Mouse (Mus musculus): ENCODE data around the gene D630045J12Rik. TPM values are rescaled to one million over a fixed set of nuclear protein-coding genes. Genes with fewer than 3 reads are reported as not detected.

Gene D630045J12Rik
- polyA plus RNA-seq, 1 experiment from 2014 or later, result 3.0 TPM

DNA sequence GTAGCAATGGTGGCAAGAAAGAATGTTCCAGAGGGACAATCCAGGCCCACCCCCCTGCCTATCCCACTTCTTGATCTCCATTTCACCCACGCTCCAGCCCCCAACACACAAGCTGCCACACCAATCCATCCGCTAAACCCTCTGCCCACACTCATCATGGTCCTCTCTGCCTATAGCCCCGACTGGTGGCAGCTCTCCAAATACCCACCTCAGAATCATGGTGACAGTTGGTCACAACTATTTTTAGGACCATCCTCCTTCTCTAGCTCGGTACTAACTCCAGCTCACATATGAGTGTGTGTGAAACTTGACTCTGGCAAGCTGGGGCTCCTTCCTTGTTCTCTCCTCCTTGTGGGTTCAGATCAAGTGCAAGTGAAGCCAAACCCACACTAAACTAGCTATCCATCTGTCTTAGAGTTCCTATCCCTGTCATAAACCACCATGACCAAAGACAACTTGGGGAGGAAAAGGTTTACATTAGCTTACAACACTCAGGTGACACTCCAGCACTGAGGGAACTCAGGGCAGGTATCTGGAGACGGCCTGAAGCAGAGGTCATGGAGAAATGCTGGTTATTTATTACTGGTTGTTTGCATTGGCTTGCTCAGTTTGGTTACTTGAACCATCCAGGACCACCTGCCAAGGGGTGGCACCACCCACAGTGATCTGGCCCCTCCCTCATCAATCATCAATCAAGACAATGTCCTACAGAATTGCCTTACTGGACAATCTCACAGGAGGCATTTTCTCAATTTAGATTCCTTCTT is 9.8 kb upstream of the D630045J12Rik start:
- H3K27me3 ChIP-seq (replicated peaks; ENCODE audit: control insufficient read depth, insufficient read depth, low read length), result no peaks in the 10 kb centered on the region
- 68% methylated on average over 5 of the region's 5 CpGs for WGBS
- ATAC-seq (replicated peaks; ENCODE audit: low FRiP score) (no peak), DNase-seq (ENCODE audit: low spot score) (no peak)
- H3K9me3 ChIP-seq (ENCODE audit: control insufficient read depth, low read length), result no peaks in the 10 kb centered on the region
- H3K9ac ChIP-seq (ENCODE audit: low read depth, low read length), result no peak overlapping the region
- H3K27ac ChIP-seq (ENCODE audit: low read depth, low read length), result no peak overlapping the region
- no peaks in the 10 kb centered on the region for H3K4me1 ChIP-seq (replicated peaks; ENCODE audit: control insufficient read depth, insufficient read depth, low read length)
- H3K36me3 ChIP-seq (ENCODE audit: control insufficient read depth, insufficient read depth, low read length), result no peaks in the 10 kb centered on the region
- H3K4me3 ChIP-seq (ENCODE audit: low read depth, low read length), result no peak overlapping the region
- no peak overlapping the region for H3K4me2 ChIP-seq

DNA sequence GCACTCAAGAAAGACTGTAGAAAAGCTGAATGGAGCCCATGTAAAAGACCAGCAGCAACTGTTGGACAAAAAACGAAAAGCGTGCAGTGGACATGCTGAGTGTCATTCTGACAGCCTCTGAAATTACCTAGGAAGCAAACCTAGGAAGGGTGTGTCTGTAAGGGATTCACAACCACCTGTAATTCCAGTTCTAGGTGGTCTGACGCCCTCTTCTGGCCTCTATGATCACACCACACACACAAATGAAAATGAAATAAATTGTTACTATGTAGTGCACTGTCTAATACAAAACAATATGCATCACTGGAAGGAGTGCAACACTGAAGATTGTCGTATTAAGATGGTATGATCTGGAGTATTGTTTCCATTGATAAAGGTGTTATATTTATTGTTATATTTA is 8.1 kb upstream of the D630045J12Rik start:
- ATAC-seq (replicated peaks; ENCODE audit: low FRiP score), result no peak
- DNase-seq (ENCODE audit: low spot score), result no peak
- no peaks in the 10 kb centered on the region for H3K27me3 ChIP-seq (replicated peaks; ENCODE audit: control insufficient read depth, insufficient read depth, low read length)
- no peaks in the 10 kb centered on the region for H3K36me3 ChIP-seq (ENCODE audit: control insufficient read depth, insufficient read depth, low read length)
- H3K4me3 ChIP-seq (ENCODE audit: low read depth, low read length), result no peak overlapping the region
- no peak overlapping the region for H3K27ac ChIP-seq (ENCODE audit: low read depth, low read length)
- 64% methylated on average over 4 of the region's 4 CpGs for WGBS
- no peaks in the 10 kb centered on the region for H3K9me3 ChIP-seq (ENCODE audit: control insufficient read depth, low read length)
- no peak overlapping the region for H3K9ac ChIP-seq (ENCODE audit: low read depth, low read length)
- H3K4me2 ChIP-seq, result no peak overlapping the region
- no peaks in the 10 kb centered on the region for H3K4me1 ChIP-seq (replicated peaks; ENCODE audit: control insufficient read depth, insufficient read depth, low read length)

- no peak overlapping the region for H3K4me3 ChIP-seq (ENCODE audit: low read depth, low read length)
- no peak overlapping the region for H3K9ac ChIP-seq (ENCODE audit: low read depth, low read length)
- no peak overlapping the region for H3K4me2 ChIP-seq
- no peak overlapping the region for H3K27ac ChIP-seq (ENCODE audit: low read depth, low read length)
- H3K9me3 ChIP-seq (ENCODE audit: control insufficient read depth, low read length), result no peaks in the 10 kb centered on the region
- ATAC-seq (replicated peaks; ENCODE audit: low FRiP score) (no peak), DNase-seq (ENCODE audit: low spot score) (no peak)
- H3K27me3 ChIP-seq (replicated peaks; ENCODE audit: control insufficient read depth, insufficient read depth, low read length), result no peaks in the 10 kb centered on the region
- no peaks in the 10 kb centered on the region for H3K36me3 ChIP-seq (ENCODE audit: control insufficient read depth, insufficient read depth, low read length)
- 89% methylated on average over 8 of the region's 8 CpGs for WGBS
- H3K4me1 ChIP-seq (replicated peaks; ENCODE audit: control insufficient read depth, insufficient read depth, low read length), result no peaks in the 10 kb centered on the region; the same call in 1 of the 2 replicates
Measured at GRCm38 (mm10) chr6:38257506-38257905, 3.7 kb upstream of the D630045J12Rik start.

DNA sequence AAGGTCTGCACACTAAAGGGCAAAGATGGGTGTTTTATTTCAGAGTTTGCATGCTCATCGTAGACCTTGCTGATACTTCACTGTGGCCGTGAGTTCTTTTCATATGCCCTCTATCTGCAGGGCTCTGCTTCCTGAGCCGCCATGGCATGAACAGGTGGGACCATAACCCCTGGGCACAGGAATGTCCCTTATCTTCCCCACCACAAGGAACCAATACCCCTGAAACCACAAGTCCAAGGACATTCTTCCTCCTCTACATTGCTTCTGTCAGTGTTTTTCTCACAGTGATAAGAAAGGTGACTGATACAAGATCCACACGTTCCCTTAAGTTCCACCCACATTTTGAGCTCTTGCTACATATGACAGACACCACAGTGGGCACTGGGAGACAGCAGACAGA is 3.0 kb upstream of the D630045J12Rik start:
- no peak for ATAC-seq (replicated peaks; ENCODE audit: low FRiP score)
- Histone ChIP-seq H3K4me2 (no peak overlapping the region), H3K36me3 (ENCODE audit: control insufficient read depth, insufficient read depth, low read length) (no peaks in the 10 kb centered on the region), H3K9me3 (ENCODE audit: control insufficient read depth, low read length) (no peaks in the 10 kb centered on the region), H3K4me3 (ENCODE audit: low read depth, low read length) (no peak overlapping the region), H3K27me3 (replicated peaks; ENCODE audit: control insufficient read depth, insufficient read depth, low read length) (no peaks in the 10 kb centered on the region), H3K9ac (ENCODE audit: low read depth, low read length) (no peak overlapping the region), H3K4me1 (replicated peaks; ENCODE audit: control insufficient read depth, insufficient read depth, low read length) (no peaks in the 10 kb centered on the region; the same call in 1 of the 2 replicates), H3K27ac (ENCODE audit: low read depth, low read length) (no peak overlapping the region)
- no peak for DNase-seq (ENCODE audit: low spot score)
- WGBS, result 48% methylated on average over 4 of the region's 4 CpGs

DNA sequence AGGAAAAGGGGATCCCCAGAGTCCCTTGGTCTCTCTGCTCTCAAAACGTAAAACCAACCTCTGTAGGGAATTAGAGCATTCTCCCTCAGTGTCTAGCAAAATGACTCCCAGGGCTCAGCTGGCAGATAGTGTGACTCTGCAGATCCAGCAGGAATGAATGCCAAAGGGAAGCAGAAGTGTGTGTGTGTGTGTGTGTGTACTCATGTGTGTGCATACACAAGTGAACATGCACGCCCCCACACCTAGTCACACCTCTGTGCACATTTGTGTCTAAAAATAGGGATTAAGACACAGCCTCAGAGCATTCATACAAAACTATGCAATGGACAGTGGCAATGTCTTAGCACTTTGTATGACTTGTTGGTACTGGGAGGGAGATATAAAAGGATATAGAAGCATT is 2.0 kb upstream of the D630045J12Rik start:
- DNase-seq (ENCODE audit: low spot score), result no peak

GRCm38 (mm10) chr6:38252766-38253735 is 758 bp downstream of the D630045J12Rik start:
- Histone ChIP-seq H3K27me3 (replicated peaks; ENCODE audit: control insufficient read depth, insufficient read depth, low read length) (no peaks in the 10 kb centered on the region), H3K4me3 (ENCODE audit: low read depth, low read length) (peak overlapping the region; percentile 78), H3K36me3 (ENCODE audit: control insufficient read depth, insufficient read depth, low read length) (no peaks in the 10 kb centered on the region), H3K27ac (ENCODE audit: low read depth, low read length) (no peak overlapping the region; the same call in 1 of the 2 replicates), H3K4me1 (replicated peaks; ENCODE audit: control insufficient read depth, insufficient read depth, low read length) (peaks cover 3% of the 10 kb centered on the region; the same call in 1 of the 2 replicates), H3K4me2 (peak overlapping the region; percentile 97), H3K9me3 (ENCODE audit: control insufficient read depth, low read length) (no peaks in the 10 kb centered on the region), H3K9ac (ENCODE audit: low read depth, low read length) (peak overlapping the region; percentile 80)
- ATAC-seq (replicated peaks; ENCODE audit: low FRiP score), result no peak
- 21% methylated on average over 19 of the region's 19 CpGs for WGBS
- DNase-seq (ENCODE audit: low spot score), result peak; percentile 43

More for the DNA sequence above, 2.0 kb upstream of the D630045J12Rik start:
- Histone ChIP-seq H3K36me3 (ENCODE audit: control insufficient read depth, insufficient read depth, low read length) (no peaks in the 10 kb centered on the region), H3K27me3 (replicated peaks; ENCODE audit: control insufficient read depth, insufficient read depth, low read length) (no peaks in the 10 kb centered on the region), H3K4me2 (no peak overlapping the region), H3K9me3 (ENCODE audit: control insufficient read depth, low read length) (no peaks in the 10 kb centered on the region), H3K9ac (ENCODE audit: low read depth, low read length) (no peak overlapping the region), H3K4me3 (ENCODE audit: low read depth, low read length) (no peak overlapping the region), H3K27ac (ENCODE audit: low read depth, low read length) (no peak overlapping the region), H3K4me1 (replicated peaks; ENCODE audit: control insufficient read depth, insufficient read depth, low read length) (peaks cover 3% of the 10 kb centered on the region; the same call in 1 of the 2 replicates)
- no peak for ATAC-seq (replicated peaks; ENCODE audit: low FRiP score)
- WGBS, result 86% methylated on average over 2 of the region's 2 CpGs

DNA sequence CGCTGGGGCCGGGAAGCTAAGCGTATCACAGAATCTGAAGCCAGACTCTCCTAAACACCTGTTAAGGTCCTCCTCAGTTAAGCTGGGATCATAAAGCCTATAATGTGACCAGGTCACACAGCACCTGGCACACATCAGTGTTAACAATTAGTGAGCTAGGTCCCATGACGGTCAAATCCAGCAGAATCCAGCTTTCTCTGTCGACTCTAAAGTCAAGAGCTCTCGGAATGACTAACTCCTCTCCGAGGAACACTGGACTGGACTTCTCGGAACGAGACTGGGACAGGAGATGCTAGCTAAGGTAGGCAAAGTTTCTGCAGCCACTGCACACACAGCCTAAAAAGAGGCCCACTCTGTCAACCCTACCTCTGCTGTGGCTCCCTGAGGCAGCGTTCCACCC is 1.7 kb downstream of the D630045J12Rik start:
- no peaks in the 10 kb centered on the region for H3K27me3 ChIP-seq (replicated peaks; ENCODE audit: control insufficient read depth, insufficient read depth, low read length)
- no peaks in the 10 kb centered on the region for H3K36me3 ChIP-seq (ENCODE audit: control insufficient read depth, insufficient read depth, low read length)
- no peak overlapping the region for H3K9ac ChIP-seq (ENCODE audit: low read depth, low read length)
- H3K4me1 ChIP-seq (replicated peaks; ENCODE audit: control insufficient read depth, insufficient read depth, low read length), result peaks cover 3% of the 10 kb centered on the region; the same call in 1 of the 2 replicates
- ATAC-seq (replicated peaks; ENCODE audit: low FRiP score), result no peak
- no peak for DNase-seq (ENCODE audit: low spot score)
- no peak overlapping the region for H3K27ac ChIP-seq (ENCODE audit: low read depth, low read length)
- 81% methylated on average over 10 of the region's 10 CpGs for WGBS
- peak overlapping the region; percentile 97; the same call in 1 of the 2 replicates for H3K4me2 ChIP-seq
- no peak overlapping the region for H3K4me3 ChIP-seq (ENCODE audit: low read depth, low read length)
- H3K9me3 ChIP-seq (ENCODE audit: control insufficient read depth, low read length), result no peaks in the 10 kb centered on the region

GRCm38 (mm10) chr6:38251464-38251863 is 2.3 kb downstream of the D630045J12Rik start:
- no peak overlapping the region for H3K4me2 ChIP-seq
- ATAC-seq (replicated peaks; ENCODE audit: low FRiP score), result no peak
- H3K9me3 ChIP-seq (ENCODE audit: control insufficient read depth, low read length), result no peaks in the 10 kb centered on the region
- H3K4me1 ChIP-seq (replicated peaks; ENCODE audit: control insufficient read depth, insufficient read depth, low read length), result peaks cover 3% of the 10 kb centered on the region; the same call in 1 of the 2 replicates
- no peak for DNase-seq (ENCODE audit: low spot score)
- H3K27me3 ChIP-seq (replicated peaks; ENCODE audit: control insufficient read depth, insufficient read depth, low read length), result no peaks in the 10 kb centered on the region
- H3K4me3 ChIP-seq (ENCODE audit: low read depth, low read length), result no peak overlapping the region
- WGBS, result 48% methylated on average over 4 of the region's 4 CpGs
- no peak overlapping the region for H3K27ac ChIP-seq (ENCODE audit: low read depth, low read length)
- H3K36me3 ChIP-seq (ENCODE audit: control insufficient read depth, insufficient read depth, low read length), result no peaks in the 10 kb centered on the region
- H3K9ac ChIP-seq (ENCODE audit: low read depth, low read length), result no peak overlapping the region

Data from liver, embryonic 11.5 days (tissue).